In genomic region chr12:86188161-86188560, GRCm38 (mm10) we compare ENCODE assay signal across 8 mouse cellular contexts. TPM values are rescaled to one million over a fixed set of nuclear protein-coding genes. Genes with fewer than 3 reads are reported as not detected.
DNase-seq lines count a peak whose midpoint lies in the region; TF ChIP-seq lines count a peak whose summit lies in the region.

No protein-coding gene starts in this region.

- no peak overlapping the region for H3K27ac ChIP-seq in thymus, adult 2 months (ENCODE audit: control insufficient read depth, insufficient read depth, low read length)
- H3K27ac ChIP-seq in cortical plate, adult 2 months (ENCODE audit: insufficient read depth, low read length), result no peak overlapping the region

- WGBS in thymus, adult 2 months, result 81% methylated on average over 5 of the region's 5 CpGs

- intact Hi-C loops in gastrocnemius, postnatal 36 days (cut with DNase I), result no loop called here

- H3K36me3 ChIP-seq in thymus, adult 2 months (ENCODE audit: control insufficient read depth, insufficient read depth, low read length), result no peaks in the 10 kb centered on the region

- H3K4me1 ChIP-seq in thymus, adult 2 months (replicated peaks; ENCODE audit: control insufficient read depth, insufficient read depth, low read length), result no peaks in the 10 kb centered on the region
- no peaks in the 10 kb centered on the region for H3K4me1 ChIP-seq in cortical plate, adult 2 months (ENCODE audit: control insufficient read depth, insufficient read depth, low read length)

- no peak for TF ChIP-seq POLR2A in thymus, adult 2 months (IDR thresholded peaks at IDR 0.05; ENCODE audit: control insufficient read depth, extremely low read depth, insufficient read depth, low read length, poor library complexity)
- no peak for TF ChIP-seq POLR2A in cortical plate, adult 2 months (IDR thresholded peaks at IDR 0.05; ENCODE audit: extremely low read depth, insufficient read depth, low read length)

- no peaks in the 10 kb centered on the region for H3K27me3 ChIP-seq in thymus, adult 2 months (ENCODE audit: control insufficient read depth, insufficient read depth, low read length)

- H3K4me3 ChIP-seq in thymus, adult 2 months (ENCODE audit: control insufficient read depth, insufficient read depth, low read length), result no peak overlapping the region
- no peak overlapping the region for H3K4me3 ChIP-seq in cortical plate, adult 2 months (ENCODE audit: insufficient read depth, low read length)

- DNase-seq in kidney, adult 18-20 months, result peak; percentile 13
- DNase-seq in kidney, postnatal 14 days, result no peak
- peak; percentile 33 for DNase-seq in thymus, adult 2 months
- no peak for DNase-seq in thymus, adult 18-20 months
- DNase-seq in thymus, postnatal 0 days (ENCODE audit: low spot score), result peak; percentile 21
- DNase-seq in gastrocnemius, postnatal 36 days, result no peak
- DNase-seq in right cerebral cortex, postnatal 25 days, result no peak

- 0 out of 2 replicates have a peak, but pooled peaks have one; percentile 58 for TF ChIP-seq CTCF in thymus, adult 2 months (IDR thresholded peaks at IDR 0.05; ENCODE audit: borderline replicate concordance, control insufficient read depth, extremely low read depth, insufficient read depth, low read length, poor library complexity)
- TF ChIP-seq CTCF in cortical plate, adult 2 months (IDR thresholded peaks at IDR 0.05; ENCODE audit: extremely low read depth, insufficient read depth, low read length), result peak; percentile 31

RNA-seq across cellular contexts. Expression of gene Gpatch2l, which starts 53.5 kb away (rescaled TPM):
- 21.0 and 22.7 TPM in 2 replicates for polyA plus RNA-seq in thymus, adult 2 months (2012; rRNA removed)
- 21.2 and 21.3 TPM in 2 replicates for polyA plus RNA-seq in cortical plate, adult 2 months (2012; rRNA removed)
- polyA plus RNA-seq in thymus, postnatal 0 days (2015; fragmentation: Nextera tagmentation; extraction: Ambion mirVana), result 16.5 and 17.7 TPM in 2 replicates
- total RNA-seq in gastrocnemius, postnatal 36 days (2021), result 10 to 100 TPM; 11.9 TPM

Comparison
In these comparisons a context has a peak if more than half of its experiments do, and no peak if none do; other contexts are left out.
1. DNase-seq: peak in kidney, adult 18-20 months (single experiment), thymus, adult 2 months (single experiment) and thymus, postnatal 0 days (single experiment); none in kidney, postnatal 14 days (single experiment), thymus, adult 18-20 months (0 of 2), gastrocnemius, postnatal 36 days (0 of 2) and right cerebral cortex, postnatal 25 days (single experiment).